Mouse (Mus musculus): Measurements from ENCODE around the gene Ptprn2. TPM values are rescaled to one million over a fixed set of nuclear protein-coding genes. Genes with fewer than 3 reads are reported as not detected.

The Ptprn2 gene
- polyA plus RNA-seq, 1 experiment, result 97.8 TPM

DNA sequence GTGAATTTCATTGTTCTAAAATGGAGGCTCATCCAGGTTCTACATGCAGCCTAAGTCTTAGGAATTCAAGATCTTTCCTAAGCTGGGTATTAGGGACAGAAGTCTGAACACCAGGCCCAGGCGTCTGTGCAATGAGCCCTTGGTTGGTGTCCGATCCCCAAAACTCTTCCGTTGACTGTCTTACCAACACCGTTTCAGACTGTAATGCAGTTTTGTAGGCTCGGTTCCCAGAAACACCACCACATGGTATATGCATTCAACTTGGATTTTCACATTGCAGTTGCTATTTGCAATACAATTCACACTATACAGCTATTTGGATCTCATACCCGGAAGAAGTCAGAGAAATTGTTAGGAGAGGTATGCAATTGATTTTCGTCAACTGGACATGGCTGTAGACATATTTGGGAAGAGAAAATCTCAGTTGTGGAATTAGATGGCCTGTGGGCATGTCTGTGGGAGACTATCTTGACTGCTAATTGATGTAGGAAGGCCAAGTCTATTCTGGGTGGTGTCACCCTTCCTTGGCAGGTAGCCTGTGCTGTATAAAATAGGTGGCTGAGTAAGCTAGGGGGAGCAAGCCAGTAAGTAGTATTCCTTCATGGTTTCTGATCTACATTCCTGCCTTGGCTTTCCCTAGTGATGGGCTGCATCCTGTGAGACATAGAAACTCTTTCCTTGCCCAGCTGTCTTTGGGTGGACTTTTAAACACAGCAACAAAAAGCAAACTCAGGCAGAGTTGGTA, 109.5 kb downstream of the Ptprn2 start:
- no peak for DNase-seq
- 95% methylated on average over 7 of the region's 7 CpGs for WGBS
- no peaks in the 10 kb centered on the region for H3K27me3 ChIP-seq (ENCODE audit: control insufficient read depth, insufficient read depth, low read length)
- H3K4me1 ChIP-seq (ENCODE audit: control insufficient read depth, insufficient read depth, low read length), result peaks cover 17% of the 10 kb centered on the region
- H3K4me3 ChIP-seq (replicated peaks; ENCODE audit: insufficient read depth, low read depth, low read length), result no peak overlapping the region
- TF ChIP-seq CTCF (IDR thresholded peaks at IDR 0.05; ENCODE audit: borderline replicate concordance, insufficient read depth, low read depth, low read length), result no peak
- no peak for TF ChIP-seq POLR2A (IDR thresholded peaks at IDR 0.05; ENCODE audit: borderline replicate concordance, insufficient read depth, low read length)
- no peak overlapping the region for H3K27ac ChIP-seq (ENCODE audit: insufficient read depth, low read length)

GRCm38 (mm10) chr12:116595727-116596126, 110.2 kb downstream of the Ptprn2 start:
- no peak for TF ChIP-seq POLR2A (IDR thresholded peaks at IDR 0.05; ENCODE audit: borderline replicate concordance, insufficient read depth, low read length)
- TF ChIP-seq CTCF (IDR thresholded peaks at IDR 0.05; ENCODE audit: borderline replicate concordance, insufficient read depth, low read depth, low read length), result no peak
- H3K4me3 ChIP-seq (replicated peaks; ENCODE audit: insufficient read depth, low read depth, low read length), result no peak overlapping the region
- no peak overlapping the region for H3K27ac ChIP-seq (ENCODE audit: insufficient read depth, low read length)
- H3K4me1 ChIP-seq (ENCODE audit: control insufficient read depth, insufficient read depth, low read length), result peaks cover 16% of the 10 kb centered on the region
- DNase-seq, result no peak
- 98% methylated on average over 4 of the region's 4 CpGs for WGBS
- H3K27me3 ChIP-seq (ENCODE audit: control insufficient read depth, insufficient read depth, low read length), result no peaks in the 10 kb centered on the region

GRCm38 (mm10) chr12:116596993-116597392, 111.5 kb downstream of the Ptprn2 start:
- no peak for DNase-seq
- TF ChIP-seq CTCF (IDR thresholded peaks at IDR 0.05; ENCODE audit: borderline replicate concordance, insufficient read depth, low read depth, low read length), result no peak
- no peak for TF ChIP-seq POLR2A (IDR thresholded peaks at IDR 0.05; ENCODE audit: borderline replicate concordance, insufficient read depth, low read length)
- Histone ChIP-seq H3K4me1 (ENCODE audit: control insufficient read depth, insufficient read depth, low read length) (peaks cover 16% of the 10 kb centered on the region), H3K27me3 (ENCODE audit: control insufficient read depth, insufficient read depth, low read length) (no peaks in the 10 kb centered on the region), H3K4me3 (replicated peaks; ENCODE audit: insufficient read depth, low read depth, low read length) (no peak overlapping the region), H3K27ac (ENCODE audit: insufficient read depth, low read length) (no peak overlapping the region)
- 96% methylated on average over 20 of the region's 20 CpGs for WGBS

DNA sequence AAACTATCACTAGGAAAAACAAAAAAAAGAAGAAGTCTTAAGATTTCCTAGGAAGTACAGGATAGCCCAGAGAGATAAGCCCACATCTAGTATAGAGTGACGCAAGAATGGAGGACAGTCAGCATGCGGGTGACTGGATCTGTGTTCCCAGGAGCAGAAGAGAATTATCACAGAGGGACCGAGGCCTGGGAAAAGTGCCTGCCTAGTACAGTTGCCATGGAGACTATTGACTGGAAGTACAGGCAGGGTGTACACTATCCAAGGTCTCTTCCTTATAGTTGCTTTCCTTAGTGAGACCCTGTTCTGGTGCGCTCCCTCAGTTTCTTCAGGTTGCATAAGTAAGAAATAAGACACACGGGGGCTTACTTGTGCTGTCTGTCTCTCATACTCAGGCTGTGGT, 112.2 kb downstream of the Ptprn2 start:
- Histone ChIP-seq H3K4me1 (ENCODE audit: control insufficient read depth, insufficient read depth, low read length) (peaks cover 16% of the 10 kb centered on the region), H3K4me3 (replicated peaks; ENCODE audit: insufficient read depth, low read depth, low read length) (no peak overlapping the region), H3K27ac (ENCODE audit: insufficient read depth, low read length) (no peak overlapping the region), H3K27me3 (ENCODE audit: control insufficient read depth, insufficient read depth, low read length) (no peaks in the 10 kb centered on the region)
- DNase-seq, result no peak
- TF ChIP-seq CTCF (IDR thresholded peaks at IDR 0.05; ENCODE audit: borderline replicate concordance, insufficient read depth, low read depth, low read length) (no peak), POLR2A (IDR thresholded peaks at IDR 0.05; ENCODE audit: borderline replicate concordance, insufficient read depth, low read length) (no peak)
- WGBS, result 81% methylated on average over 5 of the region's 5 CpGs

- H3K4me1 ChIP-seq (ENCODE audit: control insufficient read depth, insufficient read depth, low read length), result peaks cover 17% of the 10 kb centered on the region
- no peak overlapping the region for H3K27ac ChIP-seq (ENCODE audit: insufficient read depth, low read length)
- DNase-seq, result no peak
- no peak overlapping the region for H3K4me3 ChIP-seq (replicated peaks; ENCODE audit: insufficient read depth, low read depth, low read length)
- TF ChIP-seq POLR2A (IDR thresholded peaks at IDR 0.05; ENCODE audit: borderline replicate concordance, insufficient read depth, low read length) (no peak), CTCF (IDR thresholded peaks at IDR 0.05; ENCODE audit: borderline replicate concordance, insufficient read depth, low read depth, low read length) (no peak)
- 74% methylated on average over 8 of the region's 8 CpGs for WGBS
- no peaks in the 10 kb centered on the region for H3K27me3 ChIP-seq (ENCODE audit: control insufficient read depth, insufficient read depth, low read length)
Measured at GRCm38 (mm10) chr12:116598123-116599005, 112.8 kb downstream of the Ptprn2 start.

DNA sequence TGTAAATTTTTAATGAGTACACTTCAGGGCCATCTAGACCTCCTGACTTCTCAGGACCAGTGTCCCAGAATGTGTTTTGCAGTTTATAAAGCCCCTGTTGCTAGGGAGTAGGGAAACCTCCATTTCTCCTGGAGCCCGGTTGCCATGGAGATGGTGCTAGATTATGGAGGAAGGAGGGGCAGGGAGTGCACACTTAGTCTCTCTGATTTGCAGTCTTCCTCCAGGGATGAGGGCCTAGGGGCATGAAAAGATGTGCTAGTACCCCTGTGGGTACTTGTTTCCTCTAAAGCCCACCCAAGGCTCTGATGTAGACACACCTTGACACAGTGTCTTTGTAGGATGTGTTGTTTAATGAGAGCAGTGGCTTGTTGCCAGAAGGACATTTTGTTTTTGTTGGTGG, 114.0 kb downstream of the Ptprn2 start:
- Histone ChIP-seq H3K27ac (ENCODE audit: insufficient read depth, low read length) (no peak overlapping the region), H3K4me1 (ENCODE audit: control insufficient read depth, insufficient read depth, low read length) (peaks cover 17% of the 10 kb centered on the region), H3K4me3 (replicated peaks; ENCODE audit: insufficient read depth, low read depth, low read length) (no peak overlapping the region), H3K27me3 (ENCODE audit: control insufficient read depth, insufficient read depth, low read length) (no peaks in the 10 kb centered on the region)
- no peak for DNase-seq
- TF ChIP-seq POLR2A (IDR thresholded peaks at IDR 0.05; ENCODE audit: borderline replicate concordance, insufficient read depth, low read length), result no peak
- TF ChIP-seq CTCF (IDR thresholded peaks at IDR 0.05; ENCODE audit: borderline replicate concordance, insufficient read depth, low read depth, low read length), result no peak
- 95% methylated on average over 1 of the region's 1 CpGs for WGBS

GRCm38 (mm10) chr12:116600054-116600453, 114.5 kb downstream of the Ptprn2 start:
- TF ChIP-seq CTCF (IDR thresholded peaks at IDR 0.05; ENCODE audit: borderline replicate concordance, insufficient read depth, low read depth, low read length) (no peak), POLR2A (IDR thresholded peaks at IDR 0.05; ENCODE audit: borderline replicate concordance, insufficient read depth, low read length) (no peak)
- no peak for DNase-seq
- Histone ChIP-seq H3K27ac (ENCODE audit: insufficient read depth, low read length) (no peak overlapping the region), H3K4me3 (replicated peaks; ENCODE audit: insufficient read depth, low read depth, low read length) (no peak overlapping the region), H3K4me1 (ENCODE audit: control insufficient read depth, insufficient read depth, low read length) (peaks cover 15% of the 10 kb centered on the region), H3K27me3 (ENCODE audit: control insufficient read depth, insufficient read depth, low read length) (no peaks in the 10 kb centered on the region)
- 49% methylated on average over 6 of the region's 6 CpGs for WGBS
